Mouse (Mus musculus) urinary bladder, adult 2 months (tissue): ENCODE measurements around the gene Traf3ip2. TPM values are rescaled to one million over a fixed set of nuclear protein-coding genes. Genes with fewer than 3 reads are reported as not detected.

Source experiments
- DNase-seq: peaks from one replicate; pipeline ENCODE4 v3.0.0; 2022; ENCODE audit warnings: low spot score
- polyA plus RNA-seq: library from polyadenylated mRNA; depleted of rRNA; stranded (reverse); fragments of >200 nt; gene quantifications from 2 replicates; pipeline ENCODE4 v1.2.3, GENCODE M21; 2012; rRNA removed

The Traf3ip2 gene
- polyA plus RNA-seq, 1 experiment: 49.0 TPM

DNA sequence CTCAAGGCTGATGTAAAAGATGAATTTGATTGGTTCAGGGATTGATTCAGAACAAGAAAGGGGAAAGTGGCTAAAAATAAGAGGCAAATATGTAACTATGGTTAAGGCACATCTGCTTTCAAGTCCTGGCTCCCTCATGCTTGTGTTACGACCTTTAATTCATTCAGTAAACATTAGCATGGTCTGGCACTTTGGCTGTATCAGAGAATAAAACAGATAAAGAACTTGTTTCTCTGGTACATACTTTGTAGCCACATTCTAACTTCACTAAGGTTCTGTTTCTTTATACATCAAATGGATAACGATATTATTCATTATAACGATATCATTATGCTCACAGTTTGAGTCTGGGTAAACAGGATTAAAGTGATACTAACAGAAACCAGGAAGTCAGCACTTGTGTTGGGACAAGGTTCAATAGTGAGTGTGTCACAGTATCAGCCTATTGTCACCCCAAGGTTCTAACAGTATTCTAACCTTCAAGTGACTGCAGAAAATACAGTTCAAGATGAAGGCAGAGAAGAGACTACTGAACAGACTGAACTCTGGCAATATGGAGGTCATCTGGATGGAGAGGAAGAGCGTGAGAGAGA lies 65.6 kb downstream of the Traf3ip2 start:
- DNase-seq: no peak

DNA sequence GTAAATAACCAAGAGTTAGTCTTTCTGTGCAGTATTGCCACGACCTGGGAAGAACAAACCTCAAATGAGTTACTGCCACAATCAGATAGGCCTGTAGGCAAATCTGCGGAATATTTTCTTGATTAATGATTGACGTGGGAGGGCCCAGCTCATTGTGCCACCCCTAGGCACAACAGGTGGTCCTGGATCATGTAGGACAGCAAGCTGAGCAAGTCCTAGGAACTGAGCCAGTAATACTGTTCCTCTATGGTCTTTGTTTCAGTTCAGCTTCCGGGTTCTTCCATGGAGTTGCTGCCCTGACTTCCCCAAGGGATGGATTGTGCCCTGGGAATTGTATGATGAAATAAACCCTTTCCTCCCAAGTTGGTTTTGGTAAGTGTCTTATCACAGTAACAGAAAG lies 68.3 kb downstream of the Traf3ip2 start:
- no peak for DNase-seq

DNA sequence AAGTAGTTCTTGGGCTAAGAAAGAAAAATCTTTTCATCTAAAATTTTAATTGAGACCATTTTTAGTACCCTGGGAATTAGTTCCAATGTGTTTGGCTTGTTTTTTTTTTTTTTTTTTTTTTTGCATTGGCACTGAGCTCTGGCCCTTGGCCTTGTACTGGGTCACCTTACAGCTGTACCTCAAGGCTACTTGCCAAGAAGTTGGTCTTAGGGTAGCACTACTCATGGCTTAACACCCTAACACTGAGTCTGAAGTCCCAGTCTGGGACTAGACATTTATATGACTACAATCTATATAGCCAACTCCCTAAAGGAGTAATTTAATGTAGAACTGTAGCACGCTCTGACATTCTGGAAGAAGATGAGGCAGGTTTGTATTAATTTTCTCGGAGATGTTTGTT lies 69.8 kb downstream of the Traf3ip2 start:
- no peak for DNase-seq

- no peak for DNase-seq
Observed at GRCm38 (mm10) chr10:39683481-39683880, 70.7 kb downstream of the Traf3ip2 start.

- no peak for DNase-seq
Observed at GRCm38 (mm10) chr10:39686811-39687210, 74.1 kb downstream of the Traf3ip2 start.

- DNase-seq: no peak
Observed at GRCm38 (mm10) chr10:39687851-39688250, 75.1 kb downstream of the Traf3ip2 start.

GRCm38 (mm10) chr10:39691351-39692064 lies 78.8 kb downstream of the Traf3ip2 start:
- no peak for DNase-seq

GRCm38 (mm10) chr10:39692152-39692551 lies 79.4 kb downstream of the Traf3ip2 start:
- no peak for DNase-seq

Other genes starting within 250 kb of the Traf3ip2 start
- 20.6 and 23.3 TPM in 2 replicates for gene Fyn, start 244.1 kb upstream of the Traf3ip2 start, polyA plus RNA-seq
- 48.3 and 53.1 TPM in 2 replicates for gene Rev3l, start 119.2 kb downstream of the Traf3ip2 start, polyA plus RNA-seq